ENCODE assay signal across 25 mouse cellular contexts in the genomic region with DNA sequence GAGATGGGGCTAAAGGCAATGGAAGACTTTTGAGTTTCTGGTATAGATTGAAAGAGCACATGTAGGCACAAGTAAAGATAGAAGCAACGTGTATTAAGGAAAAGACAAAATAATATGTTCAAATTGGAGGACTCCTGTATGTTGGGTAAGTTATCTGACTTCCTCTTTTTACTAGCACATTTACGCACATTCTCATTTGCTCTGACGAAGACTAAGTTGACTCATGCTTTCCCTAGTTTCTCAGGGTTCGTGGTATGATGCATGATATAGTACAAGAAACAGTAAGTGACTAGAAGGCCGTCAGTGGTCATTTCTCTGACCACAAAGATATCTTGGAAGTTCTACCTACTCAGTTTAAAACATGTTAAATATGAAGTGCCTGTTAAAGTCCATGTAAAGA. TPM values are rescaled to one million over a fixed set of nuclear protein-coding genes. Genes with fewer than 3 reads are reported as not detected.
DNase-seq lines count a peak whose midpoint lies in the region; ATAC-seq and TF ChIP-seq lines count a peak whose summit lies in the region.
"Had no signal": no experiment of that assay in that cellular context is flagged by ENCODE, and none has a peak within 500 bp of the region (broad histone marks: within the 10 kb centered on the region; RNA-seq: fewer than 3 reads in every experiment).

No protein-coding gene starts in this region.

- DNase-seq in A20 (ENCODE audit: low read depth, low spot score), result peak; percentile 23
- DNase-seq in MEL (ENCODE audit: low read depth, low spot score), result peak; percentile 25
- peak; percentile 80 for DNase-seq in splenic B cell, adult 2 months (ENCODE audit: low read depth, low spot score)
- DNase-seq in spleen, adult 12 weeks (ENCODE audit: low spot score), result no peak
- no peak for DNase-seq in heart, postnatal 10 days
- DNase-seq in adrenal gland, adult 18-20 months (ENCODE audit: low spot score in 2 of 2), result no peak
- DNase-seq: adrenal gland, adult 2 months; adrenal gland, postnatal 36 days; cerebellum, adult 2 months; cerebellum, postnatal 25 days; gastrocnemius, postnatal 14 days; heart, adult 18-20 months; heart, postnatal 4 days; kidney, postnatal 4 days; midbrain, embryonic 14.5 days; thymus, adult 2 months; thymus, postnatal 36 days had no signal

- H3K79me2 ChIP-seq in MEL (ENCODE audit: control insufficient read depth, insufficient read depth, low read length, poor library complexity), result no peaks in the 10 kb centered on the region

- TF ChIP-seq RAD21 in MEL (IDR thresholded peaks at IDR 0.05; ENCODE audit: low read depth, low read length), result no peak

- no peaks in the 10 kb centered on the region for H3K4me1 ChIP-seq in MEL (ENCODE audit: control insufficient read depth in 1 of 2, insufficient read depth in 2 of 2, low read length in 2 of 2)
- H3K4me1 ChIP-seq: liver, embryonic 15.5 days; lung, embryonic 15.5 days; neural tube, embryonic 15.5 days had no signal

- no peaks in the 10 kb centered on the region for H3K36me3 ChIP-seq in MEL (ENCODE audit: control insufficient read depth in 1 of 2, insufficient read depth in 2 of 2, low read length in 2 of 2)
- peaks cover 32% of the 10 kb centered on the region for H3K36me3 ChIP-seq in splenic B cell, adult 2 months (ENCODE audit: control insufficient read depth, insufficient read depth, low read length, poor library complexity, severe bottlenecking)
- H3K36me3 ChIP-seq: liver, embryonic 15.5 days had no signal

- TF ChIP-seq POLR2A in MEL (IDR thresholded peaks at IDR 0.05; ENCODE audit: control insufficient read depth in 1 of 2, insufficient read depth in 1 of 2, low read depth in 1 of 2, low read length in 2 of 2, poor library complexity in 1 of 2), result no peak

- no peak overlapping the region for H3K27ac ChIP-seq in MEL (ENCODE audit: control insufficient read depth, low read depth, low read length)
- H3K27ac ChIP-seq: forebrain, embryonic 13.5 days; hindbrain, embryonic 14.5 days; liver, embryonic 15.5 days; lung, embryonic 15.5 days; neural tube, embryonic 15.5 days had no signal

- intact Hi-C loops in heart, postnatal 10 days (cut with DNase I), result no loop called here

- H3K9ac ChIP-seq in MEL (ENCODE audit: control insufficient read depth, low read depth, low read length, poor library complexity, severe bottlenecking), result no peak overlapping the region
- H3K9ac ChIP-seq: forebrain, embryonic 13.5 days; hindbrain, embryonic 14.5 days; liver, embryonic 15.5 days; lung, embryonic 15.5 days; neural tube, embryonic 15.5 days had no signal

- ATAC-seq in hematopoietic stem cell, adult 5-6 weeks (replicated peaks in 1 of 2; ENCODE audit: insufficient read depth in 1 of 2, low FRiP score in 2 of 2, low TSS enrichment in 1 of 2, low read depth in 1 of 2, poor library complexity in 2 of 2, severe bottlenecking in 2 of 2), result peak; percentile 95 to 97
- ATAC-seq: forebrain, embryonic 13.5 days; intestine, postnatal 0 days had no signal

- TF ChIP-seq CTCF in MEL (IDR thresholded peaks at IDR 0.05 in 2 of 3, conservative IDR thresholded peaks at IDR 0.05 in 1 of 3; ENCODE audit: control insufficient read depth in 1 of 3, insufficient read depth in 1 of 3, low read depth in 2 of 3, low read length in 3 of 3, poor library complexity in 1 of 3, severe bottlenecking in 1 of 3), result no peak

- no peak overlapping the region for H3K4me3 ChIP-seq in MEL (ENCODE audit: control insufficient read depth in 1 of 2, insufficient read depth in 1 of 2, low read depth in 2 of 2, low read length in 2 of 2)
- H3K4me3 ChIP-seq: forebrain, embryonic 13.5 days; liver, embryonic 15.5 days; lung, embryonic 15.5 days; megakaryocyte, embryonic 14.5 days; neural tube, embryonic 15.5 days had no signal

- no peaks in the 10 kb centered on the region for H3K9me3 ChIP-seq in MEL (replicated peaks; ENCODE audit: insufficient read depth, low read length)
- H3K9me3 ChIP-seq: forebrain, embryonic 13.5 days; liver, embryonic 15.5 days; lung, embryonic 15.5 days; neural tube, embryonic 15.5 days had no signal

- peaks cover 0 to under 1% of the 10 kb centered on the region in 2 experiments; a peak in 1 of 4 replicates for H3K27me3 ChIP-seq in MEL (ENCODE audit: control insufficient read depth in 1 of 2, insufficient read depth in 2 of 2, low read length in 2 of 2)
- no peaks in the 10 kb centered on the region for H3K27me3 ChIP-seq in splenic B cell, adult 2 months (ENCODE audit: control insufficient read depth, insufficient read depth, low read length, poor library complexity, severe bottlenecking)
- H3K27me3 ChIP-seq: forebrain, embryonic 13.5 days; lung, embryonic 15.5 days; neural tube, embryonic 15.5 days had no signal

- no peak for TF ChIP-seq EP300 in MEL (IDR thresholded peaks at IDR 0.05; ENCODE audit: low read depth in 1 of 2, low read length in 2 of 2)

TF ChIP-seq in MEL, 35 proteins besides CTCF, POLR2A, EP300 and RAD21:
- TF ChIP-seq ELF1 (IDR thresholded peaks at IDR 0.05; ENCODE audit: low read depth, low read length), result no peak
- no peak for TF ChIP-seq UBTF (IDR thresholded peaks at IDR 0.05; ENCODE audit: borderline replicate concordance, insufficient read depth, low read depth, low read length)
- TF ChIP-seq TCF12 (IDR thresholded peaks at IDR 0.05; ENCODE audit: low read depth, low read length), result no peak
- no peak for TF ChIP-seq TAL1 (IDR thresholded peaks at IDR 0.05; ENCODE audit: low read length)
- TF ChIP-seq GATA1 (IDR thresholded peaks at IDR 0.05; ENCODE audit: low read depth, low read length), result no peak
- TF ChIP-seq KAT2A (conservative IDR thresholded peaks at IDR 0.05; ENCODE audit: low read depth, low read length), result no peak
- no peak for TF ChIP-seq POLR2AphosphoS5 (IDR thresholded peaks at IDR 0.05; ENCODE audit: borderline replicate concordance, low read depth, low read length)
- no peak for TF ChIP-seq HCFC1 (IDR thresholded peaks at IDR 0.05; ENCODE audit: low read depth, low read length)
- no peak for TF ChIP-seq CHD1 (IDR thresholded peaks at IDR 0.05; ENCODE audit: low read depth, low read length)
- TF ChIP-seq SIN3A (IDR thresholded peaks at IDR 0.05; ENCODE audit: low read length), result no peak
- no peak for TF ChIP-seq TBP (IDR thresholded peaks at IDR 0.05; ENCODE audit: low read depth, low read length)
- no peak for TF ChIP-seq SMC3 (IDR thresholded peaks at IDR 0.05; ENCODE audit: low read depth, low read length)
- no peak for TF ChIP-seq CHD2 (IDR thresholded peaks at IDR 0.05; ENCODE audit: low read length)
- TF ChIP-seq ZKSCAN1 (IDR thresholded peaks at IDR 0.05; ENCODE audit: low read depth, low read length), result no peak
- TF ChIP-seq ZNF384 (IDR thresholded peaks at IDR 0.05; ENCODE audit: low read depth, low read length), result no peak
- TF ChIP-seq GABPA (IDR thresholded peaks at IDR 0.05; ENCODE audit: low read depth, low read length), result no peak
- TF ChIP-seq MAX (IDR thresholded peaks at IDR 0.05; ENCODE audit: low read length), result no peak
- no peak for TF ChIP-seq MAFK (IDR thresholded peaks at IDR 0.05; ENCODE audit: borderline replicate concordance, low read depth, low read length)
- TF ChIP-seq MEF2A (IDR thresholded peaks at IDR 0.05; ENCODE audit: extremely low read depth, insufficient replicate concordance, low read depth, low read length, poor library complexity, severe bottlenecking), result no peak
- no peak for TF ChIP-seq USF1 (IDR thresholded peaks at IDR 0.05; ENCODE audit: low read depth, low read length)
TF ChIP-seq in MEL: peak in this region for 0.

RNA-seq across cellular contexts. Expression of gene B3gnt5, which starts 8.0 kb away (rescaled TPM):
- not detected in 2 replicates for total RNA-seq in MEL (2012; rRNA removed)
- not detected for polyA plus RNA-seq in MEL (2012; ENCODE audit: insufficient read depth in 1 of 2, insufficient read length in 2 of 2, low read depth in 1 of 2, low replicate concordance in 2 of 2, missing spikeins in 1 of 2)
- total RNA-seq in hematopoietic stem cell, adult 5-6 weeks (2017), result 45.0 and 49.1 TPM in 2 replicates
- total RNA-seq in heart, postnatal 10 days (2021), result 1 to 10 TPM; 3.6 to 4.0 TPM
- under 1 TPM; 0.32 to 0.63 TPM for total RNA-seq in adrenal gland, adult 18-20 months (2021)
- polyA plus RNA-seq: adrenal gland, adult 2 months had no signal

Comparison
In these comparisons a context has a peak if more than half of its experiments do, and no peak if none do; other contexts are left out.
1. DNase-seq: peak in A20 (single experiment), MEL (single experiment) and splenic B cell, adult 2 months (single experiment); none in spleen, adult 12 weeks (single experiment), heart, postnatal 10 days (0 of 2) and adrenal gland, adult 18-20 months (0 of 2).